Mouse (Mus musculus) testis, adult 2 months (tissue): ENCODE data around the gene Slit3.

ENCODE experiments used
- CTCF ChIP-seq: fragments of 200-500 bp; IDR thresholded peaks from 2 replicates; pipeline ENCODE4 v1.5.1; 2012; ENCODE audit warnings: low read depth, mild to moderate bottlenecking, inconsistent platforms, low read length, moderate library complexity; ENCODE audit not compliant: control insufficient read depth, insufficient read depth, insufficient replicate concordance
- POLR2A ChIP-seq: fragments of 200-500 bp; IDR thresholded peaks from 2 replicates; pipeline ENCODE4 v1.6.1; 2012; ENCODE audit warnings: low read depth, mild to moderate bottlenecking, inconsistent platforms, low read length, moderate library complexity; ENCODE audit not compliant: control insufficient read depth

DNA sequence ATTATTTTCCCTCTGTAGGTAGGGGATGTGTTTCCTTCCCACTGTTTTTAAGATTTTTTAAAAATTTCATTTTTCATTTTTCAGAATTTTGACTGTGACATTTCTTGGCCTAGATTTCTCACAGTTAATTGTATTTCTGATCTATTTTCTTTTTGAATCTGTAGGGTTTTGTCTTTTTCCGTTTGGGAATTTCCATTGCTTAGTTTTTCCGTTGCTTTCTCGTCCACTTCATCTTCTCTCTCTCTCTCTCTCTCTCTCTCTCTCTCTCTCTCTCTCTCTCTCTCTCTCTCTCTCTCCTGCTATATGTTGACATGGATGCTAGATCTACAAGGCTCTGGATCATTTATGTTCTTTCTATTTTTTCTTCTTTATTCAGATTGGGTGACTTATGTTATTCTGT, 143.7 kb downstream of the Slit3 start:
- TF ChIP-seq CTCF, result no peak
- no peak for TF ChIP-seq POLR2A
